Mouse (Mus musculus) left cerebral cortex, postnatal 14 days (tissue): ENCODE results near the gene Baz2b. TPM values are rescaled to one million over a fixed set of nuclear protein-coding genes. Genes with fewer than 3 reads are reported as not detected.

Source experiments
- DNase-seq, 2 experiments: peaks; one replicate each; pipeline ENCODE4 v3.0.0; 2021 to 2022; ENCODE audit warnings: low spot score in 2 of 2, mixed read lengths in 1 of 2
- intact Hi-C: fragments of 180-260 bp; cut with DNase I; formaldehyde crosslinking; loops from one replicate; pipeline ENCODE4 v1.15.1; 2025
- total RNA-seq, 2 experiments: library from RNA; stranded (reverse); gene quantifications; 2 replicates each; pipeline ENCODE4 v1.2.3; 2021

Gene Baz2b
- total RNA-seq, 2 experiments from 2014 or later, result 51.0 to 52.2 TPM

DNA sequence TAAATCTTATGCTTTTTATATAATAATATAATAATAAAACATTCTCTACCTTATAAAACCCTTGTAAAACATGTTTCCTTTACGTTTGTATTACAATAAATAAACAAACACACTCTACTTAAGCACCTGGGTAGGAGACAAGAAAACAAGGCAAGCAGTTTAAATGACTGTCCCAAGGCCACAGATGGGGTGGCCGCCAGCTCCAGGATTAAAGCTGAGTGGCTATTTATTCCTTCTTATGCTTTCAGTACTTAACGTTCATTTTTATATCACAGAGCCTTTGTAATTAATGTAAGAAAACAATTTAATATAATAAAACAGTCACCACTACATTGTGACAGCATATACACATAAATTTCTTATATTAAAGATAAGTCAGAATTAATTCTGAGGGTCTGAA is 173.3 kb downstream of the Baz2b start:
- DNase-seq, result no peak
- intact Hi-C loops, result loop anchor here (5.0 kb wide), 1 partner anchor 86 kb away; no protein-coding TSS in a partner anchor

DNA sequence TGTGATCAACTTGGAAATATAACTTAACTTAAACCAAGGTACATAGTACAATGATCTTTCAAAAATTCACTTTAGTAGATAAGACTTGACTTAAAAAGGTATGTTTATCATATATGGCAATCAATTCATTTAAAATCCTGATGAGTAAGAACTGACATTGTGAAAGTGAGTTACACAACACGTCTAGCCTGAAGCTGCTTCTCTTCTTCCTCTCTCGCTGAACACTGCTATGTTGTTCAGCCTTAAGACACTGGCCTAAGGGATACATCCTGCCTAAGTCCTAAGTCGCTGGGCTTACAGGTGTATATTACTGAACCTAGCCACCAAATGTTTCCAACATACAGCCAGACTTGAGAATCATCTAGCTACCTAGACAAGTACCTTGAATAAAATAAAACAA is 178.6 kb downstream of the Baz2b start:
- intact Hi-C loops, result no loop called here
- no peak for DNase-seq

DNA sequence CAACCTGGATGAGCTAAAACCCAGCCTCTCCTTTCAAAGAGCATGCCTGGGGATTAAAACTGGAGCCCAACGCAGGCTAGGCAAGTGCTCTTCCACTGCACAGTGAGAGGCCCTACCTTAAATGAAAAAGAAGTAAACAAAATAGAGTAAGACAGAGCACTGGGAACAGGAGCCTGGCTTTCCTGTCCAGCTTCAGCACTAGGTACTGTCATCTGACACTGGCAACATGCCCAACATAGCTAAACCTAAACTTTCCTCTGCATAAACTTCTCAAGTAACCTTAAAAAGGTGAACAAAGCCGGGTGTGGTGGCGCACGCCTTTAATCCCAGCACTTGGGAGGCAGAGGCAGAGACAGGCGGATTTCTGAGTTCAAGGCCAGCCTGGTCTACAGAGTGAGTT is 180.6 kb downstream of the Baz2b start:
- intact Hi-C loops, result no loop called here
- DNase-seq, result no peak

DNA sequence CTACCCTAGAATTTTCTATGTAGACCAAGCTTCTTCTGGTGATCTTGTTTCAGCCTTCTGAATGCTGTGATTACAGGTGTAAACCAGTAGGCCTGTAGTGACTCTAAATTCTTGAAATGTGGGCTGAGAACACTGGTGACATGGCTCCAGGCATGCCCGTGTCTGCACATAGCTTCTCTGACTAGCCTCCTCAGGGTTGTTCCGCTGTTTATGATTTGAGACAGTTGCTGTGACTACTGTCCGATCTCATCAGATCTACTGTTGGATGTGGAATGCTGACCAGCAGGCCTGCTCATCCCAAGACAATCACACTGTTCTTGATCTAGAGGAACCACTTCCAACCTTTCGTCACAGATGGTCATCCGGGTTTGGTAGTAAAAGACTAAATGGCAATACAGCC is 182.5 kb downstream of the Baz2b start:
- DNase-seq, result no peak
- intact Hi-C loops, result no loop called here

DNA sequence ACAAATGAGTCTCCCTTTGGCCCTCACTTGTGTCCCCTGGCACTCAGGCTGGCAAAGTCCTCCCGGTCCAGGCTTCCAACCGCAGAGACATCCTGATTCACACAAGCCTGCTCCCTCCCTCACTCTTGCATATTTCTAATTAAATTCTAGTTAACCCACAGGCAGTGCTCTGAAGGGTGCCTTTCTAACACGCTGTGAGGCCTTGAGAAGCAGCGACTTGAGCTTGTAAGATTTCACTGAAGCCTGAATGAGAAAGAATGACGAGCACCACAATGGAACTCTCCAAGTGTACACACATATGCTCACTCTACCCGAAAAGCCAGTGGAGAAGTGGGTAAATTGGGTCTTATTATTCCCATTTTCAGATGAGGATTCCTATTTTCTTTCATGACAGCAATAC is 183.1 kb downstream of the Baz2b start:
- intact Hi-C loops, result no loop called here
- no peak for DNase-seq

DNA sequence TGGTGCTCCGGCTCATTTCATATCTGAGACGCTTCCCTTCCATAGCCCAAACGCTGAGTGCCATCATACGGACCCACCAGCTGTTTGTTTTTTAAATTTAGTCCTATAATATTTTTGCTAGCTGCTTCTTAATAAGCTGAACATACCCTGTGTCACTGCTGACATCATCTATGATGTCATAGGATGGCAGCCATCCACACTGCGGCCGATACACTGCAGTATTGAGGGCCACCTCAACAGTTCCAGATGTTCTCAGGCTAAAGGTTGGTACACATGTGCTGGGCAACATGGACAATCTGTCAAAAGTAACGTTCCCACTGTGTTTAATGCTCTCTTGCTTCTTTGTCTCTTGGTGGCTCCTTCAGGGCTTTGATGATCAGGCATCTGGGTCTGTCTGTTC is 185.9 kb downstream of the Baz2b start:
- DNase-seq, result no peak
- intact Hi-C loops, result no loop called here

DNA sequence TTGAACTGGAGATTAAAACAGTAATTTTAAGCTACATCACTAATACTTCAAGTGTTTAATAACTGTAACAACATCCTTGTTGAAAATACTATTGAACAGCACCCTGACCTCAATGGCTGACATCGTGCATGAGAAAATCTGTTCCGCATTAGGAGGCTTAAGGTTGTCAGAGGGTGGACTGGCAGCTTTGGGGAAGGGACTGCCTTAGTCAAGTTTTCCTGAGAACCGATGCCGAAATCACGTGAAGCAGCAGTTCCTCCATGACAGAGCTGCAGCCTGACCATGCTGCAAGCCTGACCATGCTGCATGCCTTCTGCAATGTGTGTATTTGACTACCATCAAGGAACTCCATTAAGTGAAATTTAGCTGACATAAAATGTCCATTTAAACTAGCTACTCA is 188.1 kb downstream of the Baz2b start:
- intact Hi-C loops, result no loop called here
- DNase-seq, result no peak

DNA sequence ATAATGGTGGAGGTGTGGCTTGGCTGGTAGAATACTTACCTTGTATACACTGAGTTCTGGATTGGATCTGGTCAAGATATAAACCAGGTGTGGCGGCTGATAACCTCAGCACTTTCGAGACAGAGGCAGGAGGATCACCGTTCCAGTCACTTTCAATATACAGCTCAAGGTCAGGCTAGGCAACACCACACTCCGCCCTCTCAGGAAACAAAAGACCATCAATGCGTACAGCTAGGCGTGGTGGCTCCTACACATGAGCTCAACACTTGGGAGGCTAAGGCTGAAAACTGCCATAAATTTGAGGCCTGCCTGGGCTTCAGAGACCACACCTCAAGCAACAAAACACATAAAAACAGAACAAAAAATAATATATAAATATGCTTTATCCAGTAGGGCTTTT is 188.5 kb downstream of the Baz2b start:
- intact Hi-C loops, result no loop called here
- no peak for DNase-seq

DNA sequence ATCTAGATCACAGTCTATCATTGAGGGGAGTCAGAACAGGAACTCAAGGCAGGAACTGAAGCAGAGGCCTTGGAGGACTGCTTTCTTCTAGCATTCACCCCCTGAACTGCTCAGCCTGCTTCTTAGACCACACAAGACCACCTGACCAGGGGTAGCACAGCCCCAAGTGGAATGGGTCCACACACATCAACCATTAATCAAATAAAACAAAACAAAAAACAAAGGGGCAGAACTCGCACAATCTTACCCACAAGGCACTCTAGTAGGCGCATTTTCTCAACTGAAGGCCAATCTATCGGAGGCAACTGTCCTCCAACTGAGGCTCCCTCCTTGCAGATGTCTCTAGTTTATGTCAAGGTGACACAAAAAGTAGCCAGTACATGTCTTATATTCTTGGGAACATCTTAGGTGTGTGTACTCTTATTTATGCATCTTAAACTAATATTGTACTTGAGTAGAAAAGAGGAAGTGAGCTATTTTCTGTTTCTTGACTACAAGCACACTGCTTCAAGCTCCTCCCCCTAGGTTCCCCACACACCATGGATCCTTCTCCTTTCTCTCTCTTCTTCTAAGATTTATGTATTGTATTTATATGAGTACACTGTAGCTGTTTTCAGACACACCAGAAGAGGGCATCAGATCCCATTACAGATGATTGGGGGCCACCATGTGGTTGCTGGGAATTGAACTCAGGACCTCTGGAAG is 189.9 kb downstream of the Baz2b start:
- intact Hi-C loops, result no loop called here
- DNase-seq, result no peak

DNA sequence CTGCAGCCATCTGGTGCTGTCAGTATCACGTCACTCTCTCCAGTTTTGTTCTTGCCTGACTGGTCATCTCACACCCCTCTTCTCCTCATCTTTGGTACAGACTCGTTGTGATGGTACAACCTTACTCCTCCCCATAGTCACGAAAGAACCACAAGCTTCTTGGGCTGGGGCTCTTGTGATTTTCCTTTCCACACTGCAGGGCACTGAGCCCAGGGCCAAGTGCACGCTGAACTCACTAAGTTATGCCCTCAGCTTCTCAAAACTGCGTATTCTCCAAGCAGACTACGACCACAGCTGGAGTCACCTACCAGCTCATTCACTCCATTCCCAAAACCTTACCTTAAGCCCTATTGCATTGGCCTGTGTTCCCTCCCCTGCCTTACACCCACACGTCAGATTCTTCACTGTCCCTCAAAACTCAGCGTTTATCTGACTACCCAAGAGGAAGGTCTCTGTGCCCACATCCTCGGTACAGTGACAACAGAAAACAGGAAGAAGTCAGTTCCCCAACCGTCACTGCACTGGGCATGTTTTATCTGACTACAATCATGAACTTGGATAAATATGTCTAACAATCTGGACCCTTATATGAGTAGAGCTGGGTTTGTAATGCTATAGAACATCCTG is 190.7 kb downstream of the Baz2b start:
- DNase-seq, result no peak
- intact Hi-C loops, result no loop called here

DNA sequence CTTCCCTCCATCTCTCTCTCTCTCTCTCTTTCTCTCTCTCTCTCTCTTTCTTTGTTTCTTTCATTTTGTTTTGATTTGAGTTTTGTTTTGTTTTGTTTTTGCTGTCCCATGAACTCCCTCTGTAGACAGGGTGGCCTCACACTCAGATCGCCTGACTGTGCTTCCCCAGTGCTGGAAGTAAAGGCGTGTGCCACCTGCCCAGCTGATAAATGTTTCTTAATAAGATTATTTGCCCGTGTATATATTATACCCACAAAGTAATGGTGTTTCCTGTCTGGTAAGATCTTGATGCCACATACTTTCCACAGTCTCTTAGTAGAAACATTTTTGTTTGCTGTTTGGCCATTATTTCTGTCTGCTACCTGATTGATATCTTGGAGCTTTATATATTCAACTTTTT is 198.1 kb downstream of the Baz2b start:
- intact Hi-C loops, result no loop called here
- DNase-seq, result no peak

DNA sequence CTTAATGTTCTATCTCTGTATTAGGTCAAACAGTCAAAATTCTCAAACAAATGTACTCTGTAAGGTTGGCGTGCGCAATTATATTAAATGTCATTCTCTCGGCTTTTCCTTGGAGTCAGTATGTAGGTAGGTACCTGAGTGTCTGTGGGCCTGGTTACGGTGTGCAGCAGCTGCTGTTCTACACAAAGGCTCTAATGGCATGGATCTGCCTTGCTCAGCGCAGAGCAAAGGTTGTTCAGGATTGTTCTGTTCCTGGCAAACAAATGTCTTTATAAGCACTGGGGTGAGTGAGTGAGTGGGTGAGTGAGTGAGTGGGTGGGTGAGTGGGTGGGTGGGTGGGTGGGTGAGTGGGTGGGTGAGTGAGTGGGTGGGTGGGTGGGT is 206.0 kb downstream of the Baz2b start:
- no peak for DNase-seq
- intact Hi-C loops, result no loop called here

DNA sequence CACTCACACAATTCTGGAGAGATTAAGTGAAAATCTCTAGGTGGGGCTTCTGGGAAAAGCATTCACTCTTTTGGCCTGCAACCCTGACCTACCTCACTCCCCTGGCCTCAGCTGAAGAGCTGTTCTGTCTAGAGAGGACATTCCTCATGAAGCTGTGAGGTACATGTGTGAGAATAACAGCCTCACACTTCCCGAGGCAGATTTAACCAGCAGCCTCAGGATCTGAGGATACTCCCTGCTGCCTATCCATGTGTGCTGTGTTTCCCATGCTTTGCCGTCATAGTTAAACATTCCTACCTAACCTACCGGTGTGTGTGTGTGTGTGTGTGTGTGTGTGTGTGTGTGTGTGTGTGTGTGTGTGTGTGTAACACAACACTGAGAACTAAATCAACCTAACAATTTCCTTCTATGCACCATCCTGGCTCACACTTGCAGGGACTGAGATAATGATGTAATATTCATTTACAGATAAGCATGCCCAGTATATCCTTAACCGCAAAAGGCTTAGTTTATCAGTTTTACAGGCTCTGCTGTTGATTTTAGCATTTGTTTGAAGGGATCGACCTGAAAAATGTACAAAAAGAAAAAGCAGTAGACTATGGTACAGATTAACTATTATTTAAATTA is 206.5 kb downstream of the Baz2b start:
- intact Hi-C loops, result no loop called here
- no peak for DNase-seq

DNA sequence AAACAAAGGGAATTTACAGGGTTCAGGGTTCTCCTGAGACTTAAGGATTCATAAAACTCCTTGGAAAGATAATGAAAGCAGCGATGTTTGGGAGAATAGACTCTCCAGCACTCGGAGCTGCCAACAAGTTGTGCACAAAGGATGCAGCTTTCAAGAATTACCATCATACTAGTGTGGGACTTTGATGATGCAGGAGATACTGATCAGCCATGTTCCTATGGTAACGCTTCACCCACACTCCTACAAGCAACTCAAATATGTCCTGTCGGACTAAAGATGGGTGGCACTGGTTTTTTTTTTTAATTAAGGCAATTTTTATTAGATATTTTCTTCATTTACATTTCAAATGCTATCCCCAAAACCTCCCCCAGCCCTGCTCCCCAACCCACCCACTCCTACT is 209.4 kb downstream of the Baz2b start:
- intact Hi-C loops, result no loop called here
- DNase-seq, result no peak

DNA sequence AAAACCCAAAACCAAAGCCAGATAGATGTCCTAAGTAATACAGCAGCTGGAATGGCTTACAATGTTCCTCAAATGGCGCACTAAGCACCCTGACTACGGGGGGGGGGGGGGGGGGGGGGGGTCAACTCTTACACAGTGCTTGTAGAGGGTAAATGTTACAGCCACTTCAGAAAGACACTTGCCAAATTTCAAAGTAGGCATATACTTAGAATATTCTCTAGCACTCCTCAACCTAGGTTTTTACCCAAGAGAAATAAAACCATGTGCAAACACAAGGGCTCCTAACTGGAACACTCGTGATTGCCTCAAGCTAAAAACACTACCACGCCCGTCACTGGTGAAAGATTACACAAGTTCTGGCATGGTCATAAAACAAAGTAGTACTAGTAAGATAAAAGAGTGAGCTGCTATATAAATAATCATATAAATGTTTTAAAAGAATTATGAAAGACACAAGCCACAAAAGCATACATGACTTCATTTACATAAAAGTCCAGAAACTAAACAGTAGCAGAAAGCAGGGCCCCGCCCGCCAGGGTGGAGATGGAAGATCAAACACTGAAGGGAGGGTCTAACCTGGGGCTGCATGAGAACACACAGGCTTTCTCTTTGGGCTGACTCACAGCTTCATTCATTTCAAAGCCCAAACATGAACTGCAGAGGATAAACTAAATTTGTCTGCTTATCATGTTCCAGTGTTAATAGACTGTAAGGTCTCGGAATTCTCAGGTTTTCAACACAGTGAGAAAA is 212.0 kb downstream of the Baz2b start:
- intact Hi-C loops, result no loop called here

DNA sequence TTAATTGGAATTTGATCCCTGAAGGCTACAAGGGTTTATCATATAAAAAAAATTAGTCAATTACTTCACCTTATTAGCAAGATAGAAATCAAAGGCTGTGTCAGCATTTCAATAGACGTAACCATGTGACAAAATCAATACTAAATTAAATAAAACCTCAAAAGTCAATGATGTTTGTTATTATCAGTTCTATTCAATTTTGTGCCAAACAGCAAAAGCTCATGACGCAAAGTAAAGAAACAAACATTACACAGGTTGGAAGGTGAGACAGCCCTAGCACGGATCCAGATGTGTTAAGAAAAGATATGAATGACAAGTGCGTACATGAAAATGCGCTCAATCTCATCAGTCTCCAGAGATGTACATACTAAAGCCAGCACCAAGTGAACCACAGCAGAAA is 212.7 kb downstream of the Baz2b start:
- intact Hi-C loops, result no loop called here
- DNase-seq, result no peak

More for the DNA sequence above, 212.0 kb downstream of the Baz2b start:
- no peak for DNase-seq

DNA sequence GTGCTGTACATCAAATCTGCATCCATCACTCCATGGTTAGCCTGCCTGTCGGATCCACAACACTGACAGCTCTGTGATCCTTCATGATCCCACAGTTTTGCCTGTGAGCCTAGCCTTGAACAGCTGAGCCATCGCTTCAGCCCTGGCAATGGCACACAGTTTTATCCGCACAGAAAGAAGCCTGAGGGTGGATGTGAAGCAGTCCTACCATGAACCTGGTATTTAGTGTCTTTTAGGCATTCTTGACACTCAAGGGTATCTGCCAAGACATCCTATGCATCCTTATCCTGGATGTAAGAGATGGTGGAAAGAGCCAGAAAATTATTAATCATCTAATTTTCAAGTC is 216.5 kb downstream of the Baz2b start:
- DNase-seq, result no peak
- intact Hi-C loops, result no loop called here

DNA sequence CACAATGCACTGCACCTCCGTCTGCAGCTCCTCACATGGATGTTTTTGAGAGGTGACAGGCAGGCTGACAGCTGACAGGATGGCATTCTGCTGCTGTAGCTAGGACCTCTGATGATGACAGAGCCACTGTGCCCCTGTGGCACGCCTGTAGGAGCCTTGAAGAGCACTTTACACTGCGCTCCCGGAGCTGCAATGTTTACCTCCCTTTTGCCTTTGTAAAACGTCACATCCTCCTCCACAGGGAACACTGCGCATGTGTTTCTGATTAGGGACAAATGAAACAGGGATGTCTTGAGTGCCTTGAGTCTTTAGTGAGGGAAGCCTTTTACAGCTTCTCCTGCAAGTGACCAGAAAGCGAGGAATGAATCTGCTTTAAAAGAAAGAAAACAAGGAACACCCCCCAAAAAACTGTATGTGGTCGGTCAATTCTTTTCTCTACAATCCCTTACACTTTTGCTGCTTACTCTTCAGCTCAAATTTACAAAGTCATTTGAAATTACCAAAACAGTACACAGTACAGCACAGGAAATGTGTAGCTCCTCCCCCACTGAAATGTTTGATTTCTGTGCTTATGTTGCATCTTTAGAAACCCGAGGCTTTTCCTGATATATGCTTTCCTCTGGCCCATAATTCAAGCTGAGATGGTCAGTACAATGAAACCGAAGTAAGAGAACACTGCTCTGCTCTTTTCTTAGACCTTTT is 217.0 kb downstream of the Baz2b start:
- DNase-seq, result no peak
- intact Hi-C loops, result no loop called here

DNA sequence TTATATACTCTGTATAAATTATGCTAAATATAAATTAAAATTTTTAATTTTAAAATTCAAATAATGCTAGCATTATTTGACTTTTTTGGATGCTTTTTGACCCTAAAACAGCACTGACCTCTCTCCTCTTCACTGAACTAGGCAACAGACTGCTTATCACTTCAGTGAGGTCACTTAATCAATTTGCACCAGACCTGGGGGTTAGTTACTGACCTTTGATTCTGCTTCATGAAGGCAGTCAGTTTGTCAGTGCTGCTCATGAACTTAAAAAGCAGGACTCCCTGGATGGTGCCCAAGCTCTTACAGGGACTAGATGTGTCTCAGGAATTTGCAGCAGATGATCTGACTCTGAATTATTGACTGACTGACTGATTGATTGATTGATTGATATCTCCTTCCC is 217.9 kb downstream of the Baz2b start:
- intact Hi-C loops, result no loop called here
- no peak for DNase-seq

DNA sequence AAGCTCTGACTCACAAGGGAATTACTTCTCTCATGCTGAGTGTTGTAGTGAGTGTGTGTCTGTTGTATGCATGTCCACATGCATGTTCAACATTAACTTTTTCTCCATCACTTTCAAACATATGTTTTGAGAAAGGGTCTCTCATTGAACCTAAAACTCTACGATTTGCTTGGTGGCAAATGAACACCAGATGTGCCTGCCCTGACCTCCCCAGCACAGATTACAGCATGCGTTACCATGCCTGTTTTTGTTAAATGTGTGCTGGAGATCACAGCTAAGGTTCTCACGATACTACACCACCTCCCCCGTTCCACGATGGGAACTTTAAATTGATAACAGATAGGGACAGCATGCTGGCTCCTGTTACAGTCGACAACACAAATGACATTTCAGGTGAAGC is 222.1 kb downstream of the Baz2b start:
- intact Hi-C loops, result loop anchor here (10.0 kb wide), 1 partner anchor 137 kb away; no protein-coding TSS in a partner anchor
- no peak for DNase-seq
